Mouse (Mus musculus): ENCODE results near the gene Gsta2.
"Not testable (repeated sequence)": the region's sequence is repeated elsewhere in the genome, so short reads cannot be mapped to it uniquely, and the experiment has no call there.

Gene Gsta2

DNA sequence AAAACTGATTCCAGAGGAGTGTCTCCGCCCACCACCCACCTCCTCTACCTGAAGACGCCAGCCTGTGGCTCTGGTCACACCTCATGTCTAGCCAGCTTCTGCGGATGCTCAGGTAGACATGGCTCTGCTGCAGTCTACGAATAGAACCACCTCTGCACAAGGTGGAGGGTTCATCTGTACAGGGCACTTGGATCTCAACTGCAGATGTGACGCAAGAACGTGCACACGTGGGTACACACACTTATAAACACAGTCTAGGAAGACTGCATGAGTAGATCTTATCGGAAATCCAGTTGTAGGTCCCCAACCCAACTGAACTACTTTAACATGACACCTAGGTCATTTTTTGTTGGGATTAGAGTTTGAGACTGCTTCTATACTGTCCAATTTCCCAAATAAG, at the start of gene Gsta2:
Gene Gsta2, minus strand, starts transcription at position 178 of the 400 bp plus-strand sequence.
- DNase-seq (ENCODE audit: extremely low read depth, low read depth, low spot score) = no peak

DNA sequence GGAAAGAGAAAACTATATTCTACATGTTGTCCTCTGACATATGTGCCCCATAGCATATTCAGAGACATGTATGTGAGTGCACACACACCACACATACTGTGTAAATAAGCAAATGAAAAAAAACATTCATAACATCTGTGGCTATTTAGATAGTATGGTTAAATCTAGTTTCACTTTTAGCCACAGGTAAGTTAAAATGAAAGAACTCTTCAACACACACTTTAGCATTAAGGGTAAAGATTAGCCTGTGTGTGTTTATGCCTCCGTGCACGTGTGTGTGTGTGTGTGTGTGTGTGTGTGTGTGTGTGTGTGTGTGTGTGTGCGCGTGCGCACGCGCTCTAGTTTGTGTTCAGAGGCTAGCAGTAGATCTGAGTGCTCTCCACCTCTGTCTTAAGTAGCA, 46.0 kb upstream of the Gsta2 start:
- DNase-seq (ENCODE audit: extremely low read depth, low read depth, low spot score) = no peak

DNA sequence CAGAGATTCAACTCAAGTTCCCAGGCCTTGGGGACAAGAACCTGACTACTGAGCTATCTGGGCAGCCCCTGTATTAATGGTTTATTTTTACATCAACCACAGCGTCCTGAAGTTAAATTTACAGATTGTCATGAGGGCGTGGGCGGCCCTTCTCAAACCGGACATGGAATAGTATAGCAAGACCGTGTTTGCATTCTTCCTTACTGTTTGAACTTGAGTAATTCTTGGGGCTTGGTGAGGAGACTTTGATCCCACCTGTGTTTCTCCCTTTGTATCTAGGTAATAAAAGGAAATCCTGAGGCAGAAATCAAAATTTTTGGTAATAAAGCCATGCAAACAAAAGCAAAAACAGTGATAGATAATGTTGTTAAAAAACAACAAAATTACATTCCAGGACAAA, 45.0 kb upstream of the Gsta2 start:
- DNase-seq (ENCODE audit: extremely low read depth, low read depth, low spot score) = no peak

DNA sequence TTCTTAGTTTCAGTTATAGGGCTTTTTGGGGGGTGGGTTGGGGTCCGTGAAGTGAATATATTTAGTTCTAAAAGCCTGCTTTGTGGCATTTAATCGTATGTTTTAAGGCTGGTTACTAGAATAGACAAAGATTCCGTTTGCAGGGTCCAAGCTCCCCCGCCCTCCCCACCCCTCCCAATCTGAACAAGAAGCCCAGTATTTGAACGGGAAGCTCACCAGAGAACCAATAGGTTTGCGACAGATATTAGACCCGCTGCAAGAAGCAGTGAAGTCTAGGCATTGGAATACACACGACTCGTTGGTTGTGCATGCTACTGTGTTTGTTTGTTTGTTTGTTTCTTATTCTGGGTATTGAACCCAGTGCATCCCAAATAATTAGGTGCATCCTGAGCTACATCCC, 40.9 kb upstream of the Gsta2 start:
- no peak for DNase-seq (ENCODE audit: extremely low read depth, low read depth, low spot score)

DNA sequence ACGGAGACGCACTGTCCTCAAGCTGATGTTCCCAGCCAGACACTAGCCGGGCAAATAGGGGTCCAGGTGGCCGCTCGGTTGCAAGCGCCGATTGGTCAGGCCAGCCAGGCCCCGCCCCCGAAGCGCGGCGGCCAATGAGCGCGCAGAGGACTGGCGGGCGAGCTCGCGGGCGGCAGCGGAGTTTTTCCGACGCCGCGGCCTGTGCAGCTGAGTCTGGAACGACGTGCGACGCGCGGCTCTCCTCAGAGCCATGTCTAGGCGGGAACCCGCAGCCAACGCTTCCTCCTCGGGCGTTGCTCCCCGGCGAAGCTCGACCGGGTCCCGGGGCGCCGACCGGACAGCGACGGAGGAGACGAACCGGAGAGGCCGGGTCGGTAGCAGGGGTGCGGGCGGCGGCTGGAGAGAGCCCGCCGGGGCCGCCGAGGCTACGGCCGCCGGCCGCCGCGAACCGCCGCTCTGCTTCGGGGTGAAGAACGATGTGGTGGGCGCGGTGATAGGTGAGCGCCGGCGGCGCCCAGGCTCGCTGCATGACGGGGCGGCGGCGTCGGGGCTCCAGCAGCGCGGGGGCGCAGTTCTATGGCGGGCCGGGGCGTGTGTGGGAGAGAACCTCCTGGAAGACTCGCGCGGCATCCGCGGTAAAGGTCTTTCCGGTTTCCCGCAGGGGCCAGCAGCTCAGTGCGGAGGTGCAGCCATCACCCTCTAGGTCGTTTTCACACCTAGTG, 40.2 kb upstream of the Gsta2 start, which contains the start of gene Ddx43:
Gene Ddx43, plus strand, starts transcription at position 148 of the 722 bp plus-strand sequence.
- DNase-seq (ENCODE audit: extremely low read depth, low read depth, low spot score) = no peak

DNA sequence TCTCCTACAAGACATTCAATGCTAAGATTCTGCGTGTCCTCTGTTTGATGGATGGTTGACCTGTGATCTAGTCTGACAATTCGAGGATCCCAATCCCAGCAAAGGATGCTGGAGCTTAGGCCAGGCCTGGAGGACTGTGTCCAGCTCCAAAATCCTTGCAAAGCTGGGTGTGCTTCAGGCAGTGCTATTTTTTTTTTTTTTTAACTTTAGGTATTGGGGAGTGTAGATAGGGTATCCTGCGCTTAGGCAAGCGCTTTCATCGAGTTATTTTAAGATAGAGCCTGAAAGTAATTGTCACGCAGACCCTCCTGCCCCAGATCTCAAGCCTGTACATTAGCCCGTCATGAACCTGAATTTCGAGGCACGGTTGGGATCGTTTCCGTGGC, 39.6 kb upstream of the Gsta2 start:
- no peak for DNase-seq (ENCODE audit: extremely low read depth, low read depth, low spot score)

DNA sequence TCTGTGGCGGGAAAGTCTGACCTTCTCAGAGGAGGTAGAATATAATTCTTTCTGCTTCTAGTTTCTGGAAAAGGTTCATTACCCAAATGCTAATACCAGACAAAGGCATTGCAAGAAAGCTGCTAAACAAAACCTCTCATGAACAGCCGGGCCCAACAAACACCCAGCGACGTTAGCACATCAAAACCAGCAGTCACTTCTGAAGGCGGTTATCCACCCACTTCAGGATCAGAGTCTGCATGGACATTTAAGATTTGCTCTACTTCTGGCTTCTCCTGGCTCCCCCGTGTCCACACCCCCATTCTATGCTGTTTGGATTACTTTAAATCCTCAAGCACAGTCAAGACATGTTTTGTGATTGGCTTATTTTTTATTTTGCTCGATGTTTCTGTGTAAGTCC, 39.0 kb upstream of the Gsta2 start:
- DNase-seq (ENCODE audit: extremely low read depth, low read depth, low spot score) = no peak

DNA sequence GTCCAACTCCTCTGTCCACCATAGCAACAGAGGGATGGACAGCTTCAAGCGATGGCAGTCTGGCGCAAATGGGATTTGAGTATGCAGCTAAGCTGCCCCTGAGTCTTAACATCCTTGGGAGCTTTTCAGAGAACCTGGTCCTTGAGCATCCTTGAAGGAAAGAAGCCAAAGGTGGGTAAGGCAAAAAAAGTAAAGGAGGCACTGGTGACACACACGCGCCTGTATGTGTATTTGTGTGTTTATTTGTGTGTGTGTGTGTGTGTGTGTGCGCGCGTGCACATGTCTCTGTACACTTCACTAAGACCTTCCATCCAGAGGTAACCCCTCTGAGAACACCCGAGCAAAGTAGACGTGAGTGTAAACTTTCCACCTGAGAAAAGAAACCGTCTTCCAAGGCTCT, 38.2 kb upstream of the Gsta2 start:
- no peak for DNase-seq (ENCODE audit: extremely low read depth, low read depth, low spot score)

DNA sequence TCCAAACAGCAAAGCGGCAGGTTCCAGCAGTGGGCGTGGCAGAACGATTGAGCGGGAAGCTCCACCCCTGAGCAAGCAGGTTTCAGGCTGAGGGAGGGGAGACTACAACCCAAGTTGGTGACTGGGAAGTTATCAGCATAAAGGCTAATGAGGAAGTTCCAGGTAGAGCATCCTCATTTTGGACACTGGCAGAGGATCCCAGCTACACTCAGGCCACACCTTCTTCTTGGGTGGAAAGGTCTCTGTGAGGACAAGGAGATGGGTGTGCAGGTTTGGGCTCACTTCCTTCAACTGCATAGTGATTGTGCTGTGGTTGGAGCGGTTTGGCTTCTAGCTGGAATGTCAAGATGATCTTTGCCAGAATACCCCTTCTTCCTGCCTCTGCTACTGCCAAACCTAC, 34.4 kb upstream of the Gsta2 start:
- no peak for DNase-seq (ENCODE audit: extremely low read depth, low read depth, low spot score)

DNA sequence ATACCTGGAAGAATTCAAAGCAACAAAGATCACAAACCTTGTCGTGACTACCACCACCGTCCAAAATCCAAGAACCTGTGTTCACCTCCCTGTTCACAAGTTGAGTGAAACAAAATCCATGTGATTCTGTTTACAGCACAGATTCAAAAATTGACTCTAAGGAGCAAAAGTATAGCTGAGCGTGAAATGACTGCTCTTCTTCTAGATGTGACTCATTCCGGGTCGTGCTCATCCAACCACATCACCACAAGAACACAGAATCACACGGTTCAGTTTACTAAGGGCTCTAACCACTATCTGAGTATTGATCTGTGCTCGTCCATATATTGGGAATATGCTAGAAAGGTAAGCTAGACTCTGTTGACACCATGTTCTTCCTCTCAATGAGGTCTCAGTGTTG, 31.4 kb upstream of the Gsta2 start:
- DNase-seq (ENCODE audit: extremely low read depth, low read depth, low spot score) = no peak

DNA sequence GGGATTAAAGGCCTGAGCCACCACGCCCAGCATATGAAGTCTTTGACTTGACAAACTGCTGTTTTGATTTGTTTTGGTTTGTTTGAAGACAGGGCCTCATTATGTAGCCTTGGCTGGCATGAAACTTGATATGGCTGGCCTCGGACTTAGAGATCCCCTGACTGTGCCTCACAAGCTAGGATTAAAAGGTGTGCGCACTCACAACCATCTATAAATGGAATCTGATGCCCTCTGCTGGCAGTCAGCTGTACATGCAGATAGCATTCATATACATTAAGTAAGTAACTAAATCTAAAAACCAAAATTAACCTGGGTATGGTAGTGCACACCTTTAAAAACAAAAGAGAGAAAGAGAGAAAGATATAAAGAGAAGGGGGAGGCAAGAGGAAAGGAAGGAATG, 30.3 kb upstream of the Gsta2 start:
- DNase-seq (ENCODE audit: extremely low read depth, low read depth, low spot score) = no peak

DNA sequence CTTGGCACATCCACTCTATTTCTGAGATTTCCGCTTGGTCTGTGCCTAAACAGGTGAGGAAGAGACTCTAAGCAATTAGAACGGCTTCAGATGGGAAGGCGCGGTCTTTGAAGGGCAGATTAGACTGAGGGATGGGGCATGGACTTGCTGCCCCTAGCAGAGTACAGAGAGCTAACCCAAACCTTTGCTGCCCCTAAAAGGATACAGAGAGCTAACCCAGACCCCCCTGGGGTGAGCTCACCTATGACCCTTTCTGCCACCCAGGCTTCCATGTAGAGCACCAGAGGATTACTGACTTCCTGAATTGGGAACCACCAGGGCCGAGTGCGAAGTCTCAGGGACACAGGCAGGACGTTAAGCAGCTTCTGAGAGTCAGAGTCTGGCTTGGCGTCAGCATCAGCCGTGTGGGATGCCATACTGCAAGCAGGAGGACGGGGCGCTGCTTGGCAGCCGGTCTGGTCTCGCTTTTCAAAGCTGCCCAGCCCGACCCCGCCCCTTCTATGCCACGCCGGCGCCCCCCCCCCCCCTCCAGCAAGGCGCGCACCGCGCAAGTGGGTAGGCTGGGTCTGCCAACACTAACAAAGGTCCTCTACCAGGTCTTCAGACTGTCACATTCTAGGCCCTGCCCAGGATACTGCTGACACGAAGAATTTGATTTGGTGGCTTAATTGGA, 22.7 kb upstream of the Gsta2 start, which contains the start of gene Ooep:
Gene Ooep, minus strand, starts transcription at position 613 of the 673 bp plus-strand sequence.
- DNase-seq (ENCODE audit: extremely low read depth, low read depth, low spot score) = no peak

DNA sequence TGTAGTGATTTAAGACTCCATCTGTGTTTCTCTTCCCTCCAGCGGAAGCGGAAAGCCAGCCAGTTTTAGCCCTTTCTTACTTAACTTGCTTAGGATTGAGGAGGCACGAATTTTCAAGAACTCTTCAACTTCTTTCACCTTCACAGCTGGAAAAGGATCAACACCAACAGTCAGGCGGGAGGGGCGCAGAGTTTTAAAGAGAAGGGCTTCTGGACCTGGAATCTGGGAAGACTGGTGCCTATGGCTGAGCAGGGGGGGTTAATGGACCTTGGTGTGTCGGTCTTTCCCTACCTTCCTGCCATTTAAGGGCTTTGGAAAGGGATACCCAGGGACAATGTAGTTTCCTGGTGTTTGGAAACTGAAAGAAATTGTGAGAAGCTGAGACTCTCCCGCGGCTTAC, 22.0 kb upstream of the Gsta2 start:
- DNase-seq (ENCODE audit: extremely low read depth, low read depth, low spot score) = no peak

DNA sequence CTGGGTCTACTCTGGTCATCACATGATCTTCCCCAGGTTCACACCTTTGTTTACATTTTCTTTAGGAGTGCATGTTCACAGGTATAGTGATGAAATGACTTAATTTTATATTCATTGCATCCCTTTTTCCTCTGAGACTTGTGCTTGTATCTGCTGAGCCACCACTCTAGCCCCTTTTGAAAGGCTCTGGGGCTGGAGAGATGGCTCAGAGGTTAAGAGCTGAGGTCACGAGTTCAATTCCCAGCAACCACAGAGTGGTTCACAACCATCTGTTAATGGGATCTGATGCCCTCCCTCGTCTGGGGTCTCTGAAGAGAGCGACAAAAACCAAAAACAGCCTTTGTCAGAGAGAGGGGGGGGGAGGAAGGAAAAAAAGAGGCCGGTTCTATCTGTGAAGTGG, 19.9 kb upstream of the Gsta2 start:
- DNase-seq (ENCODE audit: extremely low read depth, low read depth, low spot score) = no peak

DNA sequence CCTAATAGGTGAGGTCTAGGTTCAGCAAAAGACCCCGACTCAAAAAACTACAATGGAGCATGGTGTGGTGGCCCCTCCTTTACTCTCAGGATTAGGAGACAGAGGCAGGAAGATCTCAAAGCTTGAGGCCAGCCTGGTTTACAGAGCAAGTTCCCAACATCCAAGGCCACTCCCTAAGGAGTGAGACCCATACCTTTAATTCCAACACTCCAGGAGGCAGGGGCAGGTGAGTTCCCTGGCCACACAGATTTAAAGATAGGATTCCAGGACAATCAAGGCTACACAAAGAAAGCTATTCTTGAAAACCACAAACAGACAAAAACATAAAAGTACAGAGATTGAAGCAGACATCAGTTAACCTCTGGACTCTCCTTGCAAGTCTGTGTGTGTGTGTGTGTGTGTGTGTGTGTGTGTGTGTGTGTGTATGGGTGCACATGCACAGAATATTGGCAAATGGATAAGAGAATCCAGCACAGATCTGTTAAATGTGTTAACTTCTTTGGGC, 19.3 kb upstream of the Gsta2 start:
- DNase-seq (ENCODE audit: extremely low read depth, low read depth, low spot score) = no peak

DNA sequence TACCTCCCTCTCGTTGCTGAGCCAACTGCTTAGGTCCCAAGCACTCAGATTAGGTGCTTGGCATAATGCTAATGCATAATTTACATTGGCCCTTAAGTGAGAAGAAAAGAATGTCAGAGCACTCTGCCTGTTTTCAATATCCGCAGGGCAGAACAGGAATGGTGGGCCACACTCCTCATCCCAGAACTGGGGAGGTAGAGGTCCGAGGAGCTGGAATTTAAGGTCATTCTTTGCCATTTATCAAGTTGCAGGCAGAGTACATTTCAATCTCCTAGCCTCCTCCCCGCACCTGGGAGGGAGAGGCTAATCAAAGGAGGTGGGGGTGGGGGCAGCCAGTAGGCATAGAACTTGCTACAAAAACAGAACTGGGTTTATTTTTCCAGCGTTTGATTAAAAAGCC, 18.8 kb upstream of the Gsta2 start:
- no peak for DNase-seq (ENCODE audit: extremely low read depth, low read depth, low spot score)

DNA sequence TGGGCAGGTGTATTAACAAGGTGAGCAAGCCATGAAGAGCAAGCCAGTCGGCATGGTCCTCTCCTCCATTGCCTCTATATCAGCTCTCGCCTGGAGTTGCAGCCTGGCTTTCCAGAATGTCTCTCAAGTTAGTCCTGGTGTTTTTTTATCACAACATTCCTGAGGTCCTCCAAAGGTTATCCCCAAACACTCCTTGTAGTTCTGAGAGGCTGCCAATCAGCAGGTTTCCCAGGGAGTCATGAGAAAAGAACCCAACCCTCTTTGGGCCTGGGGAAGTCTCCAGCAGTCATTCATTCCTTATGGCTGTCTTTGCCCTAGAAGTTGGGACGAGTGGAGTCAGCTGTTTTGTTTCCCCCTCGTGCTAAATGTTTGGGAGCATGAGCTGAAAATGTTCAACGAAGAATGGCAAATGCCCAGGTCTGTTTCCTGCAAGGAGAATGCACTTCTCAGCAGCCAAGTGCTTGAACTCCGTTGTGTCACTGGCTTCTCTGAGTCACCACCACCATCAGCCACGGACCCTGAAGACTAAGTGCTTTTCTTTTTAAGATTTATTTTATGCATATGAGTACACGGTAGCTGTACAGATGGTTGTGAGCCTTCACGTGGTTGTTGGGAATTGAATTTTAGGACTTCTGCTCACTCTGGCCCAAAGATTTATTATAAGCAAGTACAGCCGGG, 17.4 kb upstream of the Gsta2 start:
- no peak for DNase-seq (ENCODE audit: extremely low read depth, low read depth, low spot score)

DNA sequence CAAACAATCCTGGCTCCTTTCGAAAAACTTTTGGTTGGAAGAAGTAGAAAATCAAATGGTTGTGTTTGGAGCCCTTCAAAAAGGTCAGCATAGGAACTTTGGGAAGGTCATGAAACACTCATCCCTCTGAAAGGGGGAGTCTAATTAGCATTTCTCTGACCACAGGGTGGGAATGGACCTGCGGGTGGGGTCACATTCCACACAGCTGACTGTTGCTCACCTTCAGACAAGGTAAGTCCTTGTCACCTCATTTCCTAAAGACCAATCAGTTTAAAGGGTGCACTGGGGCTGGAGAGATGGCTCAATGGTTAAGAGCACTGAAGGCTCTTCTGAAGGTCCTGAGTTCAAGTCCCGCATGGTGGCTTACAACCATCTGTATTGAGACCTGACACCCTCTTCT, 15.9 kb upstream of the Gsta2 start:
- DNase-seq (ENCODE audit: extremely low read depth, low read depth, low spot score) = no peak

DNA sequence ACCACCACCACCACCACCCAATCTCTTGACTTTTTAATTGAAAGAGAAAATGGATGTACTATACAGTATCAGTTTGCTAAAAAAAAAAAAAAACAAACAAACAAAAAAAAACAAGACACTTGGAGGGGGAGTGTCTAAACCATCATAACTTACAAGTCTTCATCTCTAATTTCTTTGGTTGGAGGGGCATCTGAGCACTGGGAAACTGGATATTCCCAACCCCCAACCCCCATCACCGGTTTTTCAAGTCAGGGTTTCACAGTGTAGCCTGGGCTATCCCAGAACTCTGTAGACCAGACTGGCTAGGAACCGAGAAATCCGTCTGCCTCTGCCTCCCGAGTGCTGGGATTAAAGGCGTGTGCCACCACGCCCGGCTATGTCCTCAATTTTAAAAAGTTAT, 14.2 kb upstream of the Gsta2 start:
- no peak for DNase-seq (ENCODE audit: extremely low read depth, low read depth, low spot score)

DNA sequence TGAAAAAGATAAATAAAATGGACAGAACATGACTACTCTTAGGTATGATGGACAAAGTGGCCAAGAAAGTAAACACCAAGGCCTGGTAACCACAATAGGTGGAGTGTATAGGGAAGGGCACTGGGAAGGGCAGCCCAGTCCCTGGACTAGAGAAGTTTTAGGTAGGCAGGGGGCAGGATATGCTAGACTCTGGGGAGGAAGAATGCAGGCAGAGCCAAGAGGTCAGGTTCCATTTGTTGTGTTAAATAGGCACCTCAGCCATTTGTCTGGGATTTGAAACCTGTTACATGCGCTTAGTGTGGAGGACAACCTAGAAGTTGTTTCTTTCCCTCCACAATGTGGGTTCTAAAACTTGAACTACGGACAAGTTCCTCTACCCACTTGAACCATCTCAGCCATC, 13.8 kb upstream of the Gsta2 start:
- DNase-seq (ENCODE audit: extremely low read depth, low read depth, low spot score) = no peak

DNA sequence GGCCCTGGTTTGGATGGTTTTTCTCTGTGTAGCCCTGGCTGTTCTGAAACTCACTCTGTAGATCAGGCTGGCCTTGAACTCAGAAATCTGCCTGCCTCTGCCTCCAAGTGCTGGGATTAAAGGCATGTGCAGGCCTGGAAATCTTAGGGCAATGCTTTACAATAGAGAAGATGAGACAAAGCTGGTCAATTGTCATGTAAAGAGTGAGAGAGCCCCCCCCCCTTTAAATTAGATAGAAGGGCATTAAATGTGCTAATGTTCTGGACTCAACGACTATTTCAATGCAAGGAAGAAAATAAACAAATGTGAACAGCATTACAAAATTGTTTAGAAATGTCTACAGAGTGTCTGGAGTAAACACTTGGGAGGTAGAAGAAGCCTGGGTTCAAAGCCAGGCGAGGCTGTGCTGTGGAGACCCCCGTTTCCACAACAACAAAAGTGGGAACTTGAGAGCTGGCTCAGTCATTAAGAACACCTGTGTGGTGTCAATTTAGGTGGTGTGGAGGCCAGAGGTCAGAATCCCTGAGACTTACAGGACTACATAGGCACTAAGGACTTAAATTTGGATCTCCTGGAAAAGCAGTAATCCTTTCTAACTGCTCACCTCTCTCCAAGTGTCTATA, 13.2 kb upstream of the Gsta2 start:
- no peak for DNase-seq (ENCODE audit: extremely low read depth, low read depth, low spot score)

DNA sequence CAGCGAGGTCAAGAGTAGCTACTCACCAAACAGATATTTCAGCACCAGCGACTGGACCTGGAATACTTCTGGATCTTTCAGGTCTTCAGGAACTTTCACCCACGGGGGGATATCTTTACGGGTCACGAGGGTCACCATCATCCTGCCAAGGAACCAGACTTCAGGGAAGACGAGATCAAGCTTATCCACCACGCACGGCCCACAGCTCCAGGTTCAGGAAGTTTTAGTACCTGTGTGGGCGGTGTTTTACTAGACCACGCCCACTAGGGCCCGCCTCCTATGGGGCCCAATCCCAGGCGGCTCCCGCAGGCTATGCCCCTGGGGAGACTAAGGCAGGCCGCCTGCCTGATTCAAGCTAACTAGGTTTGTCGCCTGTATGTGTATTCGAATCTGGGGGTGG, 12.4 kb upstream of the Gsta2 start, which contains the start of gene Dppa5a:
Gene Dppa5a, minus strand, starts transcription at position 219 of the 400 bp plus-strand sequence.
- DNase-seq (ENCODE audit: extremely low read depth, low read depth, low spot score) = not testable (repeated sequence)
